Mouse (Mus musculus): ENCODE results near the gene Enpp7.

GRCm38 (mm10) chr11:119007461-119008456, 19.8 kb downstream of the Enpp7 start:
- no peak for TF ChIP-seq GATA1 (IDR thresholded peaks at IDR 0.05; ENCODE audit: low read length)
- TF ChIP-seq TAL1 (IDR thresholded peaks at IDR 0.05; ENCODE audit: low read length): no peak
